Mouse (Mus musculus): ENCODE measurements around the gene Rapgef3. TPM values are rescaled to one million over a fixed set of nuclear protein-coding genes. Genes with fewer than 3 reads are reported as not detected.

The Rapgef3 gene
- polyA plus RNA-seq, 1 experiment from 2014 or later: 5.9 TPM

DNA sequence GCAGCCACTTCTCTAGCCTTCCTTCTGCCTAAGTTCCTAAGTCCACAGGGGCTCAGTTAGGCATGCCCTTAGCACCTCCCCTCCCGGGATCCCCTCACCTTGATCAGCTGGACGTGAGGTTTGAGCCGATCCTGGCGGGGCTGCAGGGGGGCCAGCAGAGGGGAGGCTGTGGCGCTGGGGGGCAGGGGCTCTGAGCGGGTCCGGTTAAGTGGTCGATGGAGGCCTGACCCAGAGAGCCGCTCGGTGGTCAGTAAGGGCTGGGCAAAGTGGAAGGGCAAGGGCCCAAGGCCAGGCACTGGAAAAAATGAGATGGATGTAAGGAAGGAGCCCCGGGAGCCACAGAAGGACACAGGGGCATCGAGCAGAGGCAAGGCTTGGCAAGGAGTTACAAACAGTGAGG, 40.1 kb upstream of the Rapgef3 start:
- Histone ChIP-seq H3K4me1 (peaks cover 25% of the 10 kb centered on the region), H3K9me3 (no peaks in the 10 kb centered on the region), H3K36me3 (replicated peaks) (peaks cover 82% of the 10 kb centered on the region), H3K27ac (replicated peaks) (peak overlapping the region; percentile 35; the same call in 1 of the 2 replicates), H3K4me3 (no peak overlapping the region), H3K27me3 (replicated peaks; ENCODE audit: low read depth, poor library complexity, severe bottlenecking) (no peaks in the 10 kb centered on the region)
- no peak for DNase-seq (ENCODE audit: low spot score)
- WGBS: 70% methylated on average over 12 of the region's 12 CpGs

DNA sequence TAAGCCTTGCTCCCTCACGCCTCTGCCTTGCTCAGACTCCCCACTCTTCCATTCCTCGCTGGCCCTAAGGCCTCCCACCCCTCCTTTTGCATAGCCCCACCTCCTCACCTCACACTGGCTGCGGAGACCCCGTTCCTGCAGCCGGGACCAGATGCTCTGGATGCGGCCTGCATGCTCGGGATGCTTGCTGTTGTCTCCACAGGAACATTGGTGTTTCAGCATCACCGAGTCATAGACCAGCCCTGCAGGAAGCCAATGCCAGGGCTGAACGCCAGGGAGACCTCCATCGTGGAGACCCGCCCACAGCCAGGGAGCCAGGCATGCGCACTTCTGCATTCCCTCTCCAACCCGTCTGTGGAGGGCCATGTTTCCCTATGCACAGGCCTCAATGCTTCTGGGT, 34.8 kb upstream of the Rapgef3 start:
- peak; percentile 63 for DNase-seq (ENCODE audit: low spot score)
- Histone ChIP-seq H3K27ac (replicated peaks) (peak overlapping the region; percentile 57; the same call in 1 of the 2 replicates), H3K36me3 (replicated peaks) (peaks cover 88% of the 10 kb centered on the region), H3K9me3 (no peaks in the 10 kb centered on the region), H3K27me3 (replicated peaks; ENCODE audit: low read depth, poor library complexity, severe bottlenecking) (no peaks in the 10 kb centered on the region), H3K4me3 (peak overlapping the region; percentile 45), H3K4me1 (peaks cover 32% of the 10 kb centered on the region)
- WGBS: 18% methylated on average over 13 of the region's 13 CpGs

DNA sequence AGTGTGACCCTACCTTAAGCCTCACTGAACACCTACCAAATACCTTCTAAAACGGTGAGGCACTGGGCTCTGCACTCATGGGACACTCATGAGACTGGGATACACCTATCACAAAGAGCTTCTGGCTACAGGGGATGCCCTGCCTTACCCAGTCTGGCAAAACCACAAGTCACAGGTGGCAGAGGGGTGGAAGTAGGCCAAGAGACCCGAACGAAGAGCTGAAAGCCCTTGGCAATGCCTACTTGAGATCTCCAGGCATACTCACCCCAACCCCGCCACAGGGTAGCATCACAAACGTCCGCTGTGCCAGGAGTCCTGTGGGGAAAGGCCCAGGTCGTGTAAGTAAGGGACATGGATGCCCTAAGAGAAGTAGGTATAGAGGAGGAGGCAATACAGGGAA, 34.0 kb upstream of the Rapgef3 start:
- Histone ChIP-seq H3K9me3 (no peaks in the 10 kb centered on the region), H3K27ac (replicated peaks) (no peak overlapping the region), H3K27me3 (replicated peaks; ENCODE audit: low read depth, poor library complexity, severe bottlenecking) (no peaks in the 10 kb centered on the region), H3K4me1 (peaks cover 26% of the 10 kb centered on the region), H3K36me3 (replicated peaks) (peaks cover 88% of the 10 kb centered on the region), H3K4me3 (no peak overlapping the region)
- DNase-seq (ENCODE audit: low spot score): no peak
- 82% methylated on average over 7 of the region's 7 CpGs for WGBS

- Histone ChIP-seq H3K27ac (replicated peaks) (peak overlapping the region; percentile 63), H3K27me3 (replicated peaks; ENCODE audit: low read depth, poor library complexity, severe bottlenecking) (no peaks in the 10 kb centered on the region), H3K4me3 (no peak overlapping the region), H3K4me1 (peaks cover 23% of the 10 kb centered on the region), H3K9me3 (no peaks in the 10 kb centered on the region), H3K36me3 (replicated peaks) (peaks cover 89% of the 10 kb centered on the region)
- DNase-seq (ENCODE audit: low spot score): no peak
- 88% methylated on average over 13 of the region's 13 CpGs for WGBS
These were observed 33.1 kb upstream of the Rapgef3 start for GRCm38 (mm10) chr15:97800853-97801252.

GRCm38 (mm10) chr15:97799446-97799845, 31.7 kb upstream of the Rapgef3 start:
- H3K27ac ChIP-seq (replicated peaks): no peak overlapping the region

DNA sequence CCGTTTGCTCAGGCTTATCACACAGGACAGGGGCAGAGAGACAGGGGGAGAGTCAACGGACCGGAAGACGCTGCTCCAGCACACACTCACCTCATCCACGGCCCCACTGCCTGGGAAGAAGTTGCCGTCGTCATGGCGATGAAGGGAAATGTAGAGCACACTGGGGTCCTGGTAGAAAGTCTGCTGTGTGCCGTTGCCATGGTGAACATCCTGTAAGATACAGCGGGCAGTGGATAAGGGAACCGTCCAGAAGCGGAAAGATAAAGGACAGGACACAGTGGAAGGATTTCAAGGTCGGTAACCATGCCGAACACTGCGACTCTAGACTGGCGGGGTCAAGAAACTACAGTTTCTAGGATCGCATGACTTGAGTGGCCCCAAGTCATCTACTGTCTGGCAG, 30.4 kb upstream of the Rapgef3 start:
- peaks cover 23% of the 10 kb centered on the region for H3K4me1 ChIP-seq
- H3K36me3 ChIP-seq (replicated peaks): peaks cover 100% of the 10 kb centered on the region
- 79% methylated on average over 17 of the region's 17 CpGs for WGBS

More at GRCm38 (mm10) chr15:97799446-97799845, 31.7 kb upstream of the Rapgef3 start:
- Histone ChIP-seq H3K9me3 (no peaks in the 10 kb centered on the region), H3K4me1 (peaks cover 23% of the 10 kb centered on the region), H3K4me3 (no peak overlapping the region), H3K36me3 (replicated peaks) (peaks cover 95% of the 10 kb centered on the region), H3K27me3 (replicated peaks; ENCODE audit: low read depth, poor library complexity, severe bottlenecking) (no peaks in the 10 kb centered on the region)
- no peak for DNase-seq (ENCODE audit: low spot score)
- WGBS: 88% methylated on average over 11 of the region's 11 CpGs

GRCm38 (mm10) chr15:97796674-97797310, 29.0 kb upstream of the Rapgef3 start:
- H3K36me3 ChIP-seq (replicated peaks): peaks cover 100% of the 10 kb centered on the region

More for the DNA sequence above, 30.4 kb upstream of the Rapgef3 start:
- no peak overlapping the region for H3K27ac ChIP-seq (replicated peaks)
- no peaks in the 10 kb centered on the region for H3K9me3 ChIP-seq
- H3K4me3 ChIP-seq: no peak overlapping the region
- peak; percentile 37 for DNase-seq (ENCODE audit: low spot score)
- no peaks in the 10 kb centered on the region for H3K27me3 ChIP-seq (replicated peaks; ENCODE audit: low read depth, poor library complexity, severe bottlenecking)

DNA sequence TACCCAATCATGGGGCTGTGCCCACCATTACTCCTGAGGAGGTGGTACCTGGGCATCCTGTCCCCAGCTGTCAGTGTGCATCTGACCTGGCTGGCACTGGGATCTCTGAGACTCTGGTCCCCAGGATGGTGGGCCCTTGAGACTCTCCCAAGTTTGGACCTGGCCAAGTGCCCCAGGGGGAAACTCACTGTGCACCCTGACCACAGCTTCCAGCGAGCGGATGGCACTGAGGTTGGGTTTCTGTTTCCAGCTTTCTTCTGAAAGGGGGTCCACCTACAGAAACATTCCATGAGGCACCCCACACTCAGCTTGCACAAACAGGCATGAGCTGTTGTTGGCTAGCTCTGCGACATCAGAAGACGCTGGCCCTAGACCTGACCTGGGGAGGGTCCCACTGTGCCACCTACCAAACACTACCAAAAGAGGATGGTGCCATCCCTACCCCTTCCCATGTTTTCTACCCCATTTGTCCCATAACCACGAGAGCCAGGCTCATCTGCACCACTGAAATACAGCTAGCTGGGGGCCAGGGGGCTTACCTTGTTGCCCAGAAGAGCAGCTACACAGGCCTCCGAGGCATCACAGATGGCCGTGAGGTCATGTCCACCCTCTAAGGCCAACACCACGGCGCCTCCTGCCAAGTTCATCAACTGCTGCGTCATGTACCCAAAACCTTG, 27.9 kb upstream of the Rapgef3 start:
- H3K4me1 ChIP-seq: peaks cover 8% of the 10 kb centered on the region; the same call in 1 of the 2 replicates
- DNase-seq (ENCODE audit: low spot score): no peak
- no peak overlapping the region for H3K4me3 ChIP-seq
- H3K27ac ChIP-seq (replicated peaks): no peak overlapping the region
- WGBS: 95% methylated on average over 10 of the region's 10 CpGs
- no peaks in the 10 kb centered on the region for H3K9me3 ChIP-seq
- peaks cover 100% of the 10 kb centered on the region for H3K36me3 ChIP-seq (replicated peaks)
- no peaks in the 10 kb centered on the region for H3K27me3 ChIP-seq (replicated peaks; ENCODE audit: low read depth, poor library complexity, severe bottlenecking)

More at GRCm38 (mm10) chr15:97796674-97797310, 29.0 kb upstream of the Rapgef3 start:
- H3K9me3 ChIP-seq: no peaks in the 10 kb centered on the region
- no peaks in the 10 kb centered on the region for H3K27me3 ChIP-seq (replicated peaks; ENCODE audit: low read depth, poor library complexity, severe bottlenecking)
- H3K4me3 ChIP-seq: no peak overlapping the region
- no peak overlapping the region for H3K27ac ChIP-seq (replicated peaks)
- no peak for DNase-seq (ENCODE audit: low spot score)
- H3K4me1 ChIP-seq: peaks cover 12% of the 10 kb centered on the region; the same call in 1 of the 2 replicates
- WGBS: 94% methylated on average over 17 of the region's 17 CpGs

- Histone ChIP-seq H3K36me3 (replicated peaks) (peaks cover 96% of the 10 kb centered on the region), H3K9me3 (no peaks in the 10 kb centered on the region), H3K27ac (replicated peaks) (no peak overlapping the region), H3K4me1 (peaks cover 8% of the 10 kb centered on the region; the same call in 1 of the 2 replicates), H3K4me3 (no peak overlapping the region), H3K27me3 (replicated peaks; ENCODE audit: low read depth, poor library complexity, severe bottlenecking) (no peaks in the 10 kb centered on the region)
- 74% methylated on average over 5 of the region's 5 CpGs for WGBS
- no peak for DNase-seq (ENCODE audit: low spot score)
These were observed 26.5 kb upstream of the Rapgef3 start for GRCm38 (mm10) chr15:97794268-97794667.

- H3K27ac ChIP-seq (replicated peaks): no peak overlapping the region
- no peaks in the 10 kb centered on the region for H3K27me3 ChIP-seq (replicated peaks; ENCODE audit: low read depth, poor library complexity, severe bottlenecking)
- WGBS: 91% methylated on average over 18 of the region's 18 CpGs
- H3K9me3 ChIP-seq: no peaks in the 10 kb centered on the region
- H3K36me3 ChIP-seq (replicated peaks): peaks cover 89% of the 10 kb centered on the region
- H3K4me1 ChIP-seq: peaks cover 11% of the 10 kb centered on the region; the same call in 1 of the 2 replicates
- no peak overlapping the region for H3K4me3 ChIP-seq
- DNase-seq (ENCODE audit: low spot score): no peak
These were observed 25.8 kb upstream of the Rapgef3 start for GRCm38 (mm10) chr15:97793386-97794153.

- Histone ChIP-seq H3K27me3 (replicated peaks; ENCODE audit: low read depth, poor library complexity, severe bottlenecking) (no peaks in the 10 kb centered on the region), H3K36me3 (replicated peaks) (peaks cover 66% of the 10 kb centered on the region)
- WGBS: 90% methylated on average over 11 of the region's 11 CpGs
These were observed 23.4 kb upstream of the Rapgef3 start for GRCm38 (mm10) chr15:97791126-97791700.

More at GRCm38 (mm10) chr15:97791126-97791700, 23.4 kb upstream of the Rapgef3 start:
- no peak overlapping the region for H3K27ac ChIP-seq (replicated peaks)
- H3K4me3 ChIP-seq: no peak overlapping the region
- H3K4me1 ChIP-seq: peaks cover 15% of the 10 kb centered on the region
- H3K9me3 ChIP-seq: no peaks in the 10 kb centered on the region
- no peak for DNase-seq (ENCODE audit: low spot score)
